ENCODE assay signal across 13 mouse cellular contexts in the genomic region with DNA sequence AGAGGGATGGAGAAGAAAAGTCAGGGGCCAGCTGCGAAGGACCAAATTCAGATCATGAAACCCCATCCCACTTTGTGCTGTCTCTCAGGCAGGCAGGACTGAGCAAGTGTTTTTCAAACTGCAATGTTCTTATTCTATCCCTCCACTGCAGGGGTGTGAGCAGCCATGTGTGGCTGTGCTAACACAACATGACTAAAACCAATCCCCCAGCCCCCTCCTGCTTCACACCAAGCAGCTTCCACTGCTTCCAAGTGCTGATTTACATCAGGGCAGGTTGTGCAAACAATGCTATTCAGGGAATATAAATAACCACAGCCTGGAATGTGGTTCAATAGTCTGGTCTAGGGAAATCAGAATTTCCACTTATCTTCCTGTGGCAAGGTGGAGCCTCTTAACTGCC.
DNase-seq lines count a peak whose midpoint lies in the region; ATAC-seq lines count a peak whose summit lies in the region.
"Had no signal": no experiment of that assay in that cellular context is flagged by ENCODE, and none has a peak within 500 bp of the region (broad histone marks: within the 10 kb centered on the region; RNA-seq: fewer than 3 reads in every experiment).

No protein-coding gene starts in this region.

- peak; percentile 96 for ATAC-seq in kidney, embryonic 16.5 days (ENCODE audit: low FRiP score, low TSS enrichment)
- ATAC-seq: intestine, embryonic 16.5 days; Patski had no signal

- DNase-seq in kidney, adult 9 months, result no peak
- DNase-seq in R1 (ENCODE audit: low read depth, low spot score), result peak; percentile 2
- DNase-seq in embryo, embryonic 11 days, result peak; percentile 2
- DNase-seq in mesoderm, embryonic 11.5 days (ENCODE audit: low read depth, low spot score), result peak; percentile 5
- no peak for DNase-seq in natural killer cell, adult 2 months (ENCODE audit: low spot score in 2 of 2)
- no peak for DNase-seq in MN1 (ENCODE audit: low spot score)
- DNase-seq in urinary bladder, postnatal 14 days (ENCODE audit: low spot score), result no peak
- DNase-seq: adrenal gland, postnatal 14 days; cerebellum, adult 11-12 months; gastrocnemius, postnatal 25 days had no signal

- WGBS in kidney, embryonic 16.5 days, result 33% methylated on average over 1 of the region's 1 CpGs

- H3K36me3 ChIP-seq in kidney, embryonic 16.5 days (ENCODE audit: insufficient read depth, low read length), result no peaks in the 10 kb centered on the region

- H3K4me1 ChIP-seq in kidney, embryonic 16.5 days (ENCODE audit: insufficient read depth, low read length), result 0 out of 2 replicates have a peak, but pooled peaks cover 9% of the 10 kb centered on the region

- 0 out of 2 replicates have a peak overlapping the region, but pooled peaks have one; percentile 29 for H3K27ac ChIP-seq in kidney, embryonic 16.5 days (ENCODE audit: low read length)

- H3K27me3 ChIP-seq in kidney, embryonic 16.5 days (ENCODE audit: insufficient read depth, low read length), result no peaks in the 10 kb centered on the region
- H3K27me3 ChIP-seq: Patski had no signal

- no peak overlapping the region for H3K9ac ChIP-seq in kidney, embryonic 16.5 days (replicated peaks; ENCODE audit: low read length)

- no peaks in the 10 kb centered on the region for H3K9me3 ChIP-seq in kidney, embryonic 16.5 days (ENCODE audit: low read length)

- H3K4me3 ChIP-seq in kidney, embryonic 16.5 days (ENCODE audit: low read length), result no peak overlapping the region

- no peak overlapping the region for H3K4me2 ChIP-seq in kidney, embryonic 16.5 days (replicated peaks; ENCODE audit: low read depth, low read length)

Comparison
In these comparisons a context has a peak if more than half of its experiments do, and no peak if none do; other contexts are left out.
1. DNase-seq: peak in R1 (single experiment), embryo, embryonic 11 days (single experiment) and mesoderm, embryonic 11.5 days (single experiment); none in kidney, adult 9 months (single experiment), natural killer cell, adult 2 months (0 of 2), MN1 (single experiment) and urinary bladder, postnatal 14 days (single experiment).